Mouse (Mus musculus) CH12F3 (cell line): ENCODE data around the gene Tpst1.

Experiments used
- in situ Hi-C: fragments of 300-500 bp; cut with MboI; formaldehyde crosslinking; loops from 2 replicates; pipeline ENCODE4 v1.14.3; 2020; ENCODE audit warnings: low sequenced_read_pairs

The Tpst1 gene

GRCm38 (mm10) chr5:130088008-130088407 is 14.9 kb downstream of the Tpst1 start:
- in situ Hi-C loops: no loop called here

GRCm38 (mm10) chr5:130088612-130089011 is 15.5 kb downstream of the Tpst1 start:
- in situ Hi-C loops: no loop called here

DNA sequence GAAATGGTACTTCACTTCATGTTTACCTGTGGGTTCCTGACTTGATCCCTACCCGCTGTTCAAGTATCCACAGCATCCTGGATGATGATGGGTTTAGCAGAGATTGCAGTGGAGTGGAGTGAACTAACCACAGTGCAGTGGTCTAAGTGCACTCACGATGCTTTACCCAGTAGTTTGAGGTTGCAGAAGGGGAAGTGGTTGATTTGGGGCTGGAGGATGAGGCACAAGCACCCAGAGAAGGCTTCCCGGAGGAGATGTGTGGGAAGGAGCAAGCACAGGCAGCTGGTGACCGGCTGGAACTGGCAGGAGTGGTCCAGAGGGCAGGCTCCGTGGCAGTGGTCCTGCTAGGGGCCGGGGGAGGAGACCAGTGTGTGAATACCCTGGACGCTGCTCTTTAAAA is 16.1 kb downstream of the Tpst1 start:
- in situ Hi-C loops: no loop called here

GRCm38 (mm10) chr5:130089626-130090393 is 16.7 kb downstream of the Tpst1 start:
- in situ Hi-C loops: no loop called here

DNA sequence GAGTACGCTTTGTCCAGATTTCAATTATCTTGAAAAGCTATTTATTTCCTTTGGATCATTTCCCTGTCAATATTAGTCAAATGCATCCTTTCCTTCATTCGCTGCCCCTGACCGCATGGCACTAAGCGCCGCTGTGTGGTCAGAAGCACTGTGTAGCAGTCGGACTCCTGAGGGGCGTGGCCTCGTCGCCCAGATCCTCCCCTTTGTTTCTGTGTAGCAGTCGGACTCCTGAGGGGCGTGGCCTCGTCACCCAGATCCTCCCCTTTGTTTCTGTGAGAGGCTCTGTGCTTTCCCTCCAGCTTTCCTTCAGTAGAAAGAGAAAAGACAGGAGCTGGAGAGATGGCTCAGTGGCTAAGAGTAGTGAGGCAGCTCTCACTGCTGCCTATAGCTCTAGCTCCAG is 23.6 kb downstream of the Tpst1 start:
- in situ Hi-C loops: no loop called here

GRCm38 (mm10) chr5:130097837-130098236 is 24.7 kb downstream of the Tpst1 start:
- in situ Hi-C loops: no loop called here

GRCm38 (mm10) chr5:130101724-130102123 is 28.6 kb downstream of the Tpst1 start:
- in situ Hi-C loops: no loop called here

DNA sequence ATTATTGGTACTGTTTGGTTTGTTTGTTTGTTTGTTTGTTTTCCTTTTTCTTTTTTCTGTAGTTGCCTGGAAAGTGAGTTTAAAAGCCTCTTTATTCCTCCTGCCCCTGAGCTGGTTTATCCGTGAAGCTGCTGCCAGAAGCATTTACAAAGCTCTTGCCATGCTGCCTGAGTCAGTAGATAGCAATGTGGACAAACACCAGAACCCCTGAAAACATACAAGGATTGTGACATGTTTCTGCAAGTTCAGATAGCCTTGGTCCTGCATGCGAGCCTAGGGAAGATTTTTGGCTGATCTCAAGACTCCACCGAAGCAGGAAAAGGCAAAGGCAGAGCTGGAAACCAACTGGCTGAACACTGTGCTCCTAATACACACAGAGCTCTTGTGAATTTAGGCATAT is 36.2 kb downstream of the Tpst1 start:
- in situ Hi-C loops: no loop called here

GRCm38 (mm10) chr5:130110632-130111464 is 37.7 kb downstream of the Tpst1 start:
- in situ Hi-C loops: no loop called here

- in situ Hi-C loops: no loop called here
These were observed 39.5 kb downstream of the Tpst1 start for GRCm38 (mm10) chr5:130112653-130113052.

- in situ Hi-C loops: no loop called here
These were observed 43.0 kb downstream of the Tpst1 start for GRCm38 (mm10) chr5:130116116-130116515.

DNA sequence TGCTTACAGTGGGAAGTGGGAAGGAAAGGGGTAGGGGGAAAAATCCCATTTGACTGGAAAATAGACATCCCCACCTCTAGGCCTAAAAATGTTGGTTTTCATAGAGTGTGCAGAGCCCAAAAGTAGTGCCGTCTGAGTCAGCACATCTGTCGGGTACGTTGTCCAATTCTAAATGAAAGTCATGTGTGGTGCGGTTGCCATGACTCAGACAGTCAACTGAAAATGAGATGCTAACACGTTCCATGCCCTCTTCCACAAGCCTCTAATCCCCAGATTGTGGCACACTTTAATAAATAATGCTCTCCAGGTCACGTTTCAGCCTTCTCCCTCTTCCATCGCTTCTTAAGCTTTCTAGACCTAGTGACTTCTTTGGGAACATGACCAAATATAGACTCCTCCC is 43.7 kb downstream of the Tpst1 start:
- in situ Hi-C loops: no loop called here

DNA sequence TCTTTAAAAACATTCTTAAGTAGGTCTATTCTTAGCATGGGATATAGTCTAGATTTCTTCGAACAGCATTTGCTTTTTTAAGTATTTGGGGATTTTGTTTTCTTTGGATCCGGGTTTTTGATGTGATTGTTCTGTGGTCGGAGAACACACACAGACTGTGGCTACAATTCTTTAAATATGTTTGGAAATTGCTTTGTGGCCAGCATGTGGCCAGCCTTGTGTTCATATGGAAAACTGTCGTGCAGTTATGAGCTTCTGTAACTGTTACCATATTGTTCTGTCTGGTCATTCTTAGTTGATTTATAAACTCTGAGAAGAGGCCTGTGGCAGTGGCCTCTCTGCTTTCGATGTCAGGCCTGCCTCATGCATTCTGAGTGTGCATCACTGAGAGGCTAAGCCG is 44.8 kb downstream of the Tpst1 start:
- in situ Hi-C loops: no loop called here

GRCm38 (mm10) chr5:130119236-130119635 is 46.1 kb downstream of the Tpst1 start:
- in situ Hi-C loops: no loop called here

- in situ Hi-C loops: no loop called here
These were observed 47.1 kb downstream of the Tpst1 start for GRCm38 (mm10) chr5:130120070-130120736.

GRCm38 (mm10) chr5:130120904-130121303 is 47.8 kb downstream of the Tpst1 start:
- in situ Hi-C loops: no loop called here

DNA sequence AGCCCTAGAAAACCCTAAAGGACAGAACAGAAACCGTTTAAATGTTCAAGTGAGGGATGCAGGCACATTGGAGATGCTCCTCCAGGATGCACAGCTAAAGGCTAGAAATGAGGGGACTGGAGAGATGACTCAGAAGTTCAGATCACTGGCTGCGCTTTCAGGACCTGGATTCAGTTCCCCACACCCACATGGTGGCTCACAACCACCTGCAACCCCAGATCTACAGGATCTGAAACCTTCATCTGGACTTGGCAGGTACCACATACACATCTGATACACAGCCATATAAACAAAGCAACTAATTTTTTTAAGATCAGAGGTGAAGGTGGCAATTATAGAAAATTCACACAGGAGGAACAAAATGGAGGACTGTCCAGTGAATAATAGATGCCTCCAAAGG is 49.2 kb downstream of the Tpst1 start:
- in situ Hi-C loops: no loop called here

- in situ Hi-C loops: no loop called here
These were observed 51.1 kb downstream of the Tpst1 start for GRCm38 (mm10) chr5:130124271-130124670.

DNA sequence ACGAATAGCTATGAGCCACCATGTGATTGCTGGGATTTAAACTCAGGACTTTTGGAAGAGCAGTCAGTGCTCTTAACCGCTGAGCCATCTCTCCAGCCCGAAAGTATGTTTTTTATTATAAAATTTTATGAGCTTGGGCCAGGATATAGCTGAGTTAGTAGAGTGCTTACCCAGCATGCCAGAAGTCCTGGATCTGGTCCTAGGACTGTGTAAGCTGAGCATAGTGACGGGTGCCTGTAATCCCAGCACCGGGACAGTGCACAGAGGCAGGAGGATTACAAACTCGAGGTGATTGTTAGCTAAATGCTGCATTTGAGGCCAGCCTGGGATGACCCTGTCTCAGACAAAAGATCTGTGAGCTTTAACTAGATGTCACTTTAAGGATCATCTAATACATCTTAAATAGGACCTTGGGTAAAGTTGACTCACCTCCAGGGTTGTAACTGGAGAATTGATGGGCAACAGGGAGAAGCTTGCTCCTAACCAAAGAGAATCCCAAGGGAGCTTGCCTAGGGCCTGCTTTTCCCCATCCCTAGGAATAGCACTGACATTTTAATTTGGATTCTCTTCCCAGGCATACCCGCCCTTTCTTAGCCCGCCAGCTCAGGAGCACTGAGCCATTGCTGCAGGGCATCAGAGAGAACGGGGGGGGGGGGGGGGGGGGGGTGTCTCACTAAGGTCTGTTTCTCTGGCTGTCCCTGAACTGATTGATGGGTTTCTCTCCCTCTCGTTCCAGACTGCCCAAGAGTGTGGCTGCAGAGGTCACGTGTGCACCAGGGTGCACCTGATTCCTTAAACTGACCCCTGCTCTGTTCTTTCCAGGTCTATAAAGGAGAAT is 55.8 kb downstream of the Tpst1 start:
- in situ Hi-C loops: no loop called here

- in situ Hi-C loops: no loop called here
These were observed 56.3 kb downstream of the Tpst1 start for GRCm38 (mm10) chr5:130129524-130129793.

DNA sequence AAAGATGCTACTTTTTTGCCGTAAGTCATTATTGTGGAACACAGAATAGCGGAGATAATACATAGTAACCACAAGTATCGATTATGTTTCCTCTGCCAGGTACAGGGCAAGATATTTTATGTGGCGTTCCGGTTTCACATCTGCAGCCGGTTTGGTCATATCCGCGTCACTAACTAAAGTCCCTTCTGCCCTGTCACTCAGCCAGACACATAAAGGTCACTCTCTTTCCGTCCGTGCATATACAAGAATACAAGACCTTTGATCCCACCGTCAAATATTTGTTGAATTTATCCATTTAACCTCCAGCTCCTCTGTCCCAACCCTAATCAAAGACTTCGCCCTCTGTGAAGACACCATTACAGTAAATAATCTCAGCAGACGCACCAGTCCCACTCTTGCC is 63.5 kb downstream of the Tpst1 start:
- in situ Hi-C loops: no loop called here
